Mouse (Mus musculus) thymus, postnatal 25 days (tissue): Measurements from ENCODE around the gene Pmp22.
A peak's percentile ranks its signal among the peaks of the same experiment; 100 is the strongest.

Experiments
- DNase-seq: peaks from one replicate; pipeline ENCODE4 v3.0.0; 2022

Gene Pmp22

DNA sequence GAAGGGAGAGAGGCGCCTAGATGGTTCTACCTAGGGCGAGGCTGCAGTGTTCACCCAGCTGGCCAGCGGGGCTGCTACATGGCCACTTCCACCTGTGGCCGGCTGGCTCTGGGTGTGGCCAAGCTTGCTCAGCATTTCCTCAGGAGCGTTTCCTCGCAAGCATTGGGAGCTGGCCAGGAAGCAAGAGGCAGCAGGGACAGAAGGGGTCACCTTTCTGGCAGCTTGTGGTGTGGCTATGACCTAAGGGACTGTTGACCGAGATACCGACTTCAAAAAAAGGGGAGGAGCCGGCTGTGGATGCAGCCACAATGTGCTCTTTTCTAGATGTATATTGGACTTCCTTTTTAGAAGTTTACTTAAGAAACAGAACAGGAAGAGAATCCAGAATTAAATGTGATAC lies 593 bp downstream of the Pmp22 start:
- DNase-seq = no peak

DNA sequence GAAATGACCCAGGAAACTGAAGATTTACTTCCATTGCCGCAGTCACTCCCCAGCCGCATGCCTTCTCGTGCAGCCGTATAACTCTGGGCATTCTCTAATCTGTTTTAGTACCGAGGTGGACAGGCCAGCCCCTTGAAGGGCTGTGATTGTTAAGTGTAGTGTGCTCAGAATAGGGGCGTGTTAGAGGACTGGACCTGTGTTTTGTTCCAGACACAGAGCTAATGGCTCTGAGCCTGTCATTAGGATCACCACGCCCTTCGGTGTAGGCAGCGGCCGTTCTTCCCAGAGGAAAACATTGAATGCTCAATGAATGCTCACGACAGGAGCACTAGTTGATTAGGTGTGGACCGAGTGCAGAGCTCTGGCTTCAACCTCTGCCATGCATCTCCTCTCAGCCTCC lies 1.1 kb downstream of the Pmp22 start:
- DNase-seq = no peak

- DNase-seq = no peak
Measured at GRCm38 (mm10) chr11:63130497-63130896, 1.7 kb downstream of the Pmp22 start.

GRCm38 (mm10) chr11:63131001-63131692 lies 2.4 kb downstream of the Pmp22 start:
- no peak for DNase-seq

DNA sequence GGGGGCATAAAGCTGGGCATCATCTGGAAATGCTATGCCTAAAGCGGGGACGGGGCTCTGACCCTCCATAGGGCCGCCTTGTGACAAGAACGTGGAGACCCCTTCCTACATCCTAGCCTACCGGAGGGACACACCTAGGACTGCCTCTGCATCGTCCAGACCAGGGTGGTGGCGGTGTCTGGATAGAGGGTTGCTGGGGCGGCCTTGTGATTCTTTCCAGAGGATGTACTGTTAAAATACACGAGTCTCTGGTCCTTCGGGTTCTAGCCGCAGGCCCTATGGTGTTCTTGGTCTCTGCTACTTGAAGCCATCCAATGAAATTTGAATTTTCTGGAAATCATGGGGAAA lies 2.9 kb downstream of the Pmp22 start:
- no peak for DNase-seq

- DNase-seq = no peak
Measured at GRCm38 (mm10) chr11:63132151-63132500, 3.3 kb downstream of the Pmp22 start.

DNA sequence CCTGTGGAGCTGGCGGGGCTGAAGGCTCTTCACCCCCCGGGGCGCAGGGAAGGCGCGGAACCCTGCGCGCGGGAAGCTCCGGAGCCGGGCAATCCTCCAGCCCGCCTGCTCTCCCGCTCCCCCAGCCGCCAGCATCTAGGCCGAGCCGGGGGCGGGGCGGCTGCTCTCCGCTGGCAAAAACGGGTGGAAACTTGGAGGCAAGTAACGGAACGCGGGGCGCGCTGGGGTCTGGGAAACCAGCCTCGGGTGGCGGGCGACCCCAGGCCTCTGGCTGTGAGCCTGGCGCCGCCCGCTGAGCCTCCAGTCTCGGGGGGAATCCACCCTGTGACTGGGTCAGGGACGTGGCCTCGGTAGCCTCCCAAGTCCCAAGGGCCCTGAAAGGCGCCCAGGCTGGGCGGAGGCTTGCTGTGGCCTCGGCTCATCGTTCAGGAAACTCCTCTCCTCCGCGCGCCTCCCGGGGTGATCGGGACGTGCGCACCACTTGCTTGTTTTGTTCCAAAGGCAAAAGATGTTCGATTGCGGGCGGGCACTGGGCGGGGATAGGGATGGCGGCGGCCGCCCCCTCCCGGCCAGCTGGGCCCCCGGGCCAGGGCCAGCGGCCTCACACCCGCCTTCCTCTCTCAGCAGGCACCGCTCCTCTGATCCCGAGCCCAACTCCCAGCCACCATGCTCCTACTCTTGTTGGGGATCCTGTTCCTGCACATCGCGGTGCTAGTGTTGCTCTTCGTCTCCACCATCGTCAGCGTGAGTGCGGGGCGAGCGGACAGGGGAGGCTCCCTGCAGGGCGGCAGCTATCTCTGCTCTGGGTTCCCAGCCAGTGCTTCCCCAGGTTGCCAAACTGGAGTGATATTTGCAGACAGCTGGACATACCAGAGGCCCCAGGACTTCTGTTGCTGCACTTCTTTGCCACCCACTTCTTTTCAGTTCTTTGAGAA lies 4.0 kb downstream of the Pmp22 start:
- DNase-seq = no peak

- DNase-seq = no peak
Measured at GRCm38 (mm10) chr11:63134021-63134420, 5.2 kb downstream of the Pmp22 start.

GRCm38 (mm10) chr11:63134742-63135482 lies 6.1 kb downstream of the Pmp22 start:
- DNase-seq = no peak

GRCm38 (mm10) chr11:63135622-63136021 lies 6.8 kb downstream of the Pmp22 start:
- DNase-seq = peak; percentile 73

DNA sequence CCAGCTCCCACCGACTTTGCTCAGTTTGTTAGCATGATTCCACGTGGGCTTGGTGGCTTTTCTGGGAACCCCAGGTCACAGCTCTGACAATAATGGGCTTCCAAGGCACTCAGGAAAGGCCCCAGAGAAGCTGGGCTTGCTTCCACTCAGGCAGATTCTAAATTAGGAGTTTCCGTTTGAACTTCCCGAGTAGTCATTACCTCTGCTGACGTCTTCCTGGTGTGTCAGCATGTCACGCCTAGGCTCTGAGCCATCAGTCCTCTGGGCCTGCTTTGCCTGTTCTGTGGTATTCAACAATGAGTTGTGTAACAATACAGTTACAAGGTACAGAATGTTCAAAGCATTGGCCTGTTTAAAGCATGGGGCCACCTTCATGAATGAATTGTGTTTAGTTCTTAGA lies 7.4 kb downstream of the Pmp22 start:
- no peak for DNase-seq

DNA sequence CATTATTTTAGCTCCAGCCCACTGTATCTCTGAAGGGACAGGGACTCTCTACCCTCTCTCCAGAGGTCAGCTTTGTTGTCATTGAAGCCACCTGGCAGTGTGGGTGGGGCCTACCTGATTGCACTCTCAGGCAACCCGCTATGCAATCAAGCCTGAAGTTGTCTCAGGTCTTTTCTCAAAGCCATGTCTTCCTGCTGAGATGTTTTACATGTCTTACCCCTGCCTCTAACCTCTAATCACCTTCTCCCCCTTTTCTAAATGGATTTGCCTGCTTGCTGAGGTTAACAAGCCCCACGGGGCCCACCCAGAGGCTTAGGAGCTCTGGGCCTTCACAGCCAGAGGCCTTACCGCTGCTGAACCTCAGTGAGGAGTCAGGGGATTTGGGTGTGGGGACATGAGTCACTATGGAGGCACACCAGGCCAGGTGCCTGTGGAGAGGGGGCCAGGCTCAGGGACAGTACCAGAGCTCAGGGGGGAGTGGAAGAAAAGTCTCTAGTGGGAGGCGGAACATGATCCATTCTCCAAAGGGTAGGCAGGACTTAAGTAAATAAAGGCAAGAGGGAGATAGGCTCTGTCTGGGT lies 8.1 kb downstream of the Pmp22 start:
- DNase-seq = no peak

DNA sequence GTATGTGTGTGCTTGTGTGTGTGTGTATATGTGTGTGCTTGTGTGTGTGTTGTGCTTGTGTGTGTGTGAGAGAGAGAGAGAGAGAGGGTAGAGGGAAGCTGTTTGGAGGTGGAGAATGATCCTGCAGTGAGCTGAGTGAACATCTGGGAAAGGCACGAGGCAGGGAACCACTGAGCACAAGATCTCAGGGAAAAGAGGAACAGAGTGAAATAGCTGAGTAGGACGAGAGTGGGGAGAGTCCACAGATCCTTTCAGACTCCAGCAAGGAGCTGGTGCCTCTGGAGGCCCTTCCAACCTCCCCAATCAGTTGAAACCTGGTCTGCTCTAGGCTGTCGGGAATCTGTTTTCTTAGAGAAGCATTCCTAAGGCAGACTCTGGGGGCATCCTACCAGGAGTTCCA lies 10.0 kb downstream of the Pmp22 start:
- no peak for DNase-seq

DNA sequence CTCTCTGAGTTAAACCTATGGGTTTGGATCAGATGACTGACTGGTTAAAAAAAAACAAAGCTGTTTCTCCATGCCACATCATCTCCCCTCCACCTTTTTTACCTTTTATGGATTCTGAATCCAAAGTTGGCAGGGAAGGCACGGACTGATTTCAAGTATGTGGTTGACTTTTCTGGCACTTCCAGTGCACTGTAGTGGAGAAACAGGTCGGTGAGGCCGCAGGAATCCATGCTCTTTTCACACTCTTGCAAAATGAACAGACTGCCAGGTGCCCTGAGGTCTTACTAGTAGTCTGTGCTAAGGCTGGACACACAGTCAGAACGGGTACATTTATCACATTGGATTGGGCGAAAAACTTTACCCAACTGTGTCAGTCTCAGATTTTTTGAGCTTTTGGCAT lies 13.5 kb downstream of the Pmp22 start:
- DNase-seq = no peak

- DNase-seq = no peak
Measured at GRCm38 (mm10) chr11:63142816-63143215, 14.0 kb downstream of the Pmp22 start.

GRCm38 (mm10) chr11:63143486-63143885 lies 14.7 kb downstream of the Pmp22 start:
- DNase-seq = no peak

DNA sequence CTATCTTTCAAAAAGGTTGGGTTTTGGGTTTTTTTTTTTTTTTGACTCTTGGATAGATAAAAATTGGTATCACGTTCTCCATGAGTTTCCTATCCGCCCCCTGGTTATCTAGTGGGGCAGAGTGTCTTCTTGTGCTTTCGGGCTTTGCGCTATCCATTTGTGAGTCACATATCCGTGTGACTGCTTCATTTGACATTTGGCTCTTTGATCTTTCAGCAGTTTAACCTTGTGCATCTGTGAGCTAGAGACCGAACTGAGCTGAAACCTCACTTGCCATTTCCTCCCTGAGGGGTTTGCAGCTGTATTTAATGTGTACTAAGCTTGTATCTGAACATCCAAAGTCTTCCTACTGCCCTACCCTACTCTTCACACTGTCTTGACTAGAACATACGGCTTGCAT lies 17.8 kb downstream of the Pmp22 start:
- peak; percentile 14 for DNase-seq

- no peak for DNase-seq
Measured at GRCm38 (mm10) chr11:63148276-63148675, 19.5 kb downstream of the Pmp22 start.

- DNase-seq = no peak
Measured at GRCm38 (mm10) chr11:63151857-63152256, 23.1 kb downstream of the Pmp22 start.

DNA sequence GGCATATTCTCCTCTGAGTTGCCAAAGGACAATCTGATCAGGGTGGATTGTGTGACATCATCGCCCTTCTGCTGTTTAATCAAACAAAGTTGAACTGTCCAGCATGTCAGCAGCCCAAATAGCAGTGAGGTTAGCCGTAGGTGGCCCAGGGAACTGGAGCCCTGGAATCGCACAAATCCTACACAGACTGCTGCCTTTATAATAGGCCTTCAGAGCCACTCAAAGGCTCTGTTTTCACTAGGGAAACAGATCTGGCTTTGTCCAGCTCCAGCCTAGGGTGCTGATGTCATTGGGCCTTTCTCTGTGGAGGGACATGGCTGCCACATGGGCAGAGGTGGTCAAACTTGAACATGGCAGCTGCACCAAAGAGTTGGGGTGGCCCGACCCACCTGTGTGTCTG lies 28.3 kb downstream of the Pmp22 start:
- no peak for DNase-seq

DNA sequence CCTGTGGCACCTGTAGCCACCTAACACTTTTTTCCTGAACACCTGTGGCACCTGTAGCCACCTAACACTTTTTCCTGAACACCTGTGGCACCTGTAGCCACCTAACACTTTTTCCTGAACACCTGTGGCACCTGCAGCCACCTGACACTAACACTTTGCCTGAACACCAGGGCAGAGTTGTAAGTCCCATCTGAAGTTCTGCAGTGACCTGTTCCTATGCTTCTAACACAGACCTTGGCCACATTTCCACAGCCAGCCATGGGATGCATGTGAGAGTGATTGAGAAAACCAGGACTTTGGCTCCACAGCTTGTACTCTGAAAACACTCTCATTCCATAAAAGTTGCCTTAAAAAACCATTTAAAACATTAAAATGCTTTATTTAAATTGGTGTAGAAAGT lies 32.1 kb downstream of the Pmp22 start:
- no peak for DNase-seq

DNA sequence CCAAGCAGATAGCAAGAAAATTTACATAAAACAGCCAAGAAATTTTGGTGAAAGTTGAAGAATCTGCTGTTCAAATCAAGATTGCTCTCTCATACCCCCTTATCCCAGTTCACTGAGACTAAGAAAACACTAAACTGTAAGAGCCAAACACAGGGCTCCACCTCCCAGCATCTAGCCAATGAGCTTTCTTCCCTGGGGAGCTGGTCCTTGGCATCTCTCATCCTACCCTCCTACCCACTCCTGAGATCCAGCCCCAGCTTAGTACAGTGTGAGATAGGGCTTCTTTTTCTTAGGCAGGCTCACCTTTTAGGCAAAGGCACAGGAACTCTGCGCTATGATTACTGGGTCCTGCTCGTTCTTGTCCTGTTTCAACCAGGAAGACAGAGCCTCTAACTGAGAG lies 34.0 kb downstream of the Pmp22 start:
- no peak for DNase-seq

DNA sequence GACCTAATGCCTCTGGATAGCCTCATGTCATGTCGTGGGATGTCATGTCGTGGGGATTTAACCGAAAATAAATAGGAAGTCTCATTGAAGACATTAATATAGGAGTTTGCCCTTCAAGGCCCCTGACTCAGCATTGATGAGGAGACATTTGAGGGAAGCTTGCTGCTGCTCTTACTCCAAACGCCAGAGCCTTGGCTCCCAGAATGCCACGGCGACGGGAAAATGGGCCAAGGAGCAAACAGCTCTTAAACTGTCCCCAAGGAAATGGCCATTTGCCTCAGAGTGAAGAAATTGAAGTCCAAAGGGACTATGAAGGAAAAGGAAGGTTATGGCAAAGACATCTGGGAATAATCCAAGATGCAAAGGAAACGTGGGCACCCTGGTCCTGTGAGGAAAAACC lies 34.8 kb downstream of the Pmp22 start:
- no peak for DNase-seq
